Mouse (Mus musculus) embryonic fibroblast, embryonic 13.5 days (primary cell): Measurements from ENCODE around the gene Dnm3. TPM values are rescaled to one million over a fixed set of nuclear protein-coding genes. Genes with fewer than 3 reads are reported as not detected.

Experiments used
- H3K27ac ChIP-seq: 2 replicates; pipeline ENCODE4 v1.5.1; 2012; ENCODE audit warnings: low read length, control low read depth, inconsistent platforms; ENCODE audit not compliant: insufficient read depth
- H3K4me1 ChIP-seq: 2 replicates; pipeline ENCODE4 v1.6.1; 2011; ENCODE audit warnings: low read length; ENCODE audit not compliant: control insufficient read depth, insufficient read depth
- H3K4me3 ChIP-seq: 2 replicates; pipeline ENCODE4 v1.5.1; 2011; ENCODE audit warnings: mild to moderate bottlenecking, control low read depth, low read length; ENCODE audit not compliant: insufficient read depth
- CTCF ChIP-seq: IDR thresholded peaks from 2 replicates; pipeline ENCODE4 v1.5.1; 2011; ENCODE audit warnings: mild to moderate bottlenecking, control low read depth, low read length, moderate library complexity, borderline replicate concordance; ENCODE audit not compliant: insufficient read depth
- POLR2A ChIP-seq: IDR thresholded peaks from 2 replicates; pipeline ENCODE4 v1.6.1; 2011; ENCODE audit warnings: low read depth, mild to moderate bottlenecking, control low read depth, low read length, moderate library complexity
- polyA plus RNA-seq: library from polyadenylated mRNA; stranded (reverse); fragments of >200 nt; gene quantifications from 2 replicates; pipeline ENCODE4 v1.2.4, GENCODE M21; 2011; ENCODE audit warnings: low read depth; ENCODE audit not compliant: missing spikeins, insufficient read length

Dnm3 gene
- polyA plus RNA-seq, 1 experiment: 11.7 TPM

DNA sequence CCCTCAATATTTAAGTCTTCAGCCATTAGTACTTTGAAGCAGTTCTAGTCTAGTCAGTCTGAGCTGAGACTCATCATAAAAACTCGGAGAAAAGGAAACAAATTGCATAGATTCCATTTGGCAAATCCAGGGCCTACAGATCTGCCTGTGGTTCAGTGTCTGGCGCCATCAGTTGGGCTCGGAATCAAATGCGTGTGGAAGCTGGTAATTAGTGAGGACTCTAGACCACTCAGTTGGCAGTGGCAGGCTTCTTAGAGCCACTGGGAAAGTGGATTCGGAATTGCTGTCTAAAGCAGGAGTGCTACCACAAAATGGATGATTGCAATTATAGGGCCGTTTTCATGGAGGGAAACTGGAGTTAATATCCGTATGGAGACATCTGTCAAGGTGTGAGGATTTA lies 425.7 kb downstream of the Dnm3 start:
- peaks cover 7% of the 10 kb centered on the region for H3K4me1 ChIP-seq
- peak overlapping the region; percentile 98 for H3K27ac ChIP-seq

DNA sequence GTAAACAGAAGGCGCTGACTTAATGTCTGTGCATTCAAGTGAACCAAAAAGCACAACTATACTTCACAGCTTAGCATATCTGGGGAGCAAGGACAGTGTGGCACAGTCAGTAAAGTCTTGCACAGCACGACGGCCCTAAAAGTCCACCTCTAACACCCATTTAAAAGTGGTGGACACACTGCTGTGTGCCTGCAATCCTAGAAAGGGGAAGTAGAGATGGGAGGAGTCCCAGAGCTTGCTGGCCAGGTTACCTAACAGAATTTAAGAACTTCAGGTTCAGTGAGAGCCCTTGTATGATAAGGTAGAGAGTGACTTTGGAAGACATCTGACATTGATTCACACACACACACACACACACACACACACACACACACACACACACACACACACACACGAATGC lies 426.1 kb downstream of the Dnm3 start:
- no peak for TF ChIP-seq CTCF
- TF ChIP-seq POLR2A: no peak
- H3K4me3 ChIP-seq: no peak overlapping the region
- H3K27ac ChIP-seq: peak overlapping the region; percentile 98
- peaks cover 7% of the 10 kb centered on the region for H3K4me1 ChIP-seq

More for the DNA sequence above, 425.7 kb downstream of the Dnm3 start:
- no peak overlapping the region for H3K4me3 ChIP-seq
- TF ChIP-seq POLR2A (no peak), CTCF (no peak)

DNA sequence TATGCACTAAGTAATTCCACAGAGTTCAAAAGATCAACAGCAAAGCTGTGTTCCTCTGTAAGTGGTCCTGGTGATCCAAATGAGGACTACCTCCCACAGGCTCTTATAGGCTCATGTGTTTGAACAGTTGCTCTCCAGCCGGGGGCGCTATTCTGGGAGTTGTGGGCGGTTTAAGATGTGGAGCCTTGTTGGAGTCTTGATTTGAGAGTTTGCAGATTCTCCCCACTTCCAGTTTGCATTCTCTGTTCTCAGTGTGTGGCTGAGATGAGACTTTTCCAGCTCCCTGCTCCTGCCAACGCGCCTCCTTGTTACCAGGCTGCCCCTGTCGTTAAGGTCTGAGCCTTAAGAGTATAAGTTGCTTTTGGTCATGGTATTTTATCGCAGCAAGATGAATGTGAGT lies 430.2 kb downstream of the Dnm3 start:
- Histone ChIP-seq H3K27ac (no peak overlapping the region), H3K4me1 (peaks cover 17% of the 10 kb centered on the region), H3K4me3 (no peak overlapping the region)
- no peak for TF ChIP-seq CTCF
- TF ChIP-seq POLR2A: no peak

DNA sequence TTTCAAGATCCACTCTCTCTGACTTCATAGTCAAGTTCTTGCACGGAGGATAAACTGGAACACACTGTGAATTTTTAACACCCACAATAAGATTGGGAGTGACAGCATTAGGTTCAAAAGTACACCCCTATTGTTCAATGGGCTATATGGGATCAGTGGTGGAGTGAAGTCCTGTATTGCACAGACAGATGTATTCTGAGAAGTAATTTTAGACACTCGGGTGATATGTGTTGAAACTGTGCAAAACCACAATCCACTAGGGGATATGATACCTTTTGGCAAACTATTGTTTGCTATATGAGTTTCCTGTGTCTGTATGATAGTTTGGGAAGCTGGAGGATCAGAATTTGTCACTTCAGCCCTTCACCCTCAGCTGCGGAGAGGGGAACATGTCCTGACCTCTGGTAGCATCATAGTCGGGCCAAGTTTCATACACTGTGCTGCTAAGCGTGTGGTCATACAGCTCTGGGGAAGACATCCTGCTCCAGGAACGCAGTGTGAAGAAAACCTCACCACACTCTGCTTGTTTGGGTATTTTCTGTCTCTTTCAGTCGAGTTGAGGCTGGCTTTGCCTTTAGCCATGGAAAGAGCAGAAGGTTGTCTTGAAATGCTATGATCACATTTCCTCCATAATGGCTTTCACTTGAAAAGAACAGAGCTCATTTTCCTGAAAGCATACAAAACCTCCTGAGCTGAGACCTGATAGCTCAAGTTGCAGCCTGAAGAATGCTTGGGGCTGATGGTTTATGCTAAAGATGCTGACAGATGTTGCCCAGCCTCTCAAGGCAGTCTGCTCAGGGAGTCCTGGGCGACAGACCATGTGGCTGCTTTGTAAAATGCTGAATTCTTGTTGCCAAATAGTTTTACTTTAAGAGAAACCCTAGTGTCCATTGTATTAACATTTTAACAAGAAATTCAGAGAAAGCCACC lies 433.8 kb downstream of the Dnm3 start:
- TF ChIP-seq POLR2A (no peak), CTCF (no peak)
- peak overlapping the region; percentile 76 for H3K27ac ChIP-seq
- H3K4me3 ChIP-seq: no peak overlapping the region
- peaks cover 21% of the 10 kb centered on the region for H3K4me1 ChIP-seq

DNA sequence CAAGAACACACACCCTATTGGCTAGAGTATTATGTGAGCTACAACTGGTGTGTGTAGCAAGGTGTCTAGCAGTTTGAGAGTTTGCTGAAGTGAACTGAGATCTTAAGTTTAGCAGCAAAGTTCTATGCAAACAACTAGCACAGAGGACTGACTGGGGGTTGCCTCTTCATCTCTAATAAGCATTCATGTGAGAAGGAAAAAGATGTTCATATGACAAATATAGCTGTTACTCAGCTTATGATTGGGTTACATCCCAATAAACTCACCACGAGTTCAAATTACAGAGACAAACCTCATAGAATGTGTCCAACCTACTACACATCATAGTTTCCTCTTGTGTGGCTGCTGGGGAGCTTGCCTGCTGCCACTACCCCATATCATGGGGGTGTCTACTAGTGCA lies 434.6 kb downstream of the Dnm3 start:
- Histone ChIP-seq H3K4me1 (peaks cover 25% of the 10 kb centered on the region), H3K27ac (peak overlapping the region; percentile 76), H3K4me3 (no peak overlapping the region)
- TF ChIP-seq CTCF (no peak), POLR2A (no peak)

DNA sequence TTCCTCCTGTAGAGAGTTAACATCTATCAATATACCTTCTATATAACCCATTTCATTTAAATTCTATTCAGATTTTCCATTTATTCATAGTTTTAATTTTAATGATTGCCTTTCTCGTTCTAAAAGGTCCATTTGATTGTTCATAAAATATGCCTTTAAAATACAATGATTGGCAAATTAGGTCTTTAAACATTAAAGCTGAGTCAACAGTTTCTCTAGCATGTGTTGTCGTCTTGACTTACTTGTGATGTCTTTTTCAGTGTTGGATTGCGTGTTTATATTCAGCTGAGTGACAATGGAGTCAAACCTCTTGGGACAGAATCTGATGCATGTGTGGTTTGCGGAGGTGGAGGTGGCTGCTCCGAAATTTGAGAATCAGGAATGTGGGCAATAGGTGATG lies 435.4 kb downstream of the Dnm3 start:
- Histone ChIP-seq H3K27ac (peak overlapping the region; percentile 76), H3K4me1 (peaks cover 28% of the 10 kb centered on the region), H3K4me3 (no peak overlapping the region)
- TF ChIP-seq CTCF: no peak
- TF ChIP-seq POLR2A: no peak

DNA sequence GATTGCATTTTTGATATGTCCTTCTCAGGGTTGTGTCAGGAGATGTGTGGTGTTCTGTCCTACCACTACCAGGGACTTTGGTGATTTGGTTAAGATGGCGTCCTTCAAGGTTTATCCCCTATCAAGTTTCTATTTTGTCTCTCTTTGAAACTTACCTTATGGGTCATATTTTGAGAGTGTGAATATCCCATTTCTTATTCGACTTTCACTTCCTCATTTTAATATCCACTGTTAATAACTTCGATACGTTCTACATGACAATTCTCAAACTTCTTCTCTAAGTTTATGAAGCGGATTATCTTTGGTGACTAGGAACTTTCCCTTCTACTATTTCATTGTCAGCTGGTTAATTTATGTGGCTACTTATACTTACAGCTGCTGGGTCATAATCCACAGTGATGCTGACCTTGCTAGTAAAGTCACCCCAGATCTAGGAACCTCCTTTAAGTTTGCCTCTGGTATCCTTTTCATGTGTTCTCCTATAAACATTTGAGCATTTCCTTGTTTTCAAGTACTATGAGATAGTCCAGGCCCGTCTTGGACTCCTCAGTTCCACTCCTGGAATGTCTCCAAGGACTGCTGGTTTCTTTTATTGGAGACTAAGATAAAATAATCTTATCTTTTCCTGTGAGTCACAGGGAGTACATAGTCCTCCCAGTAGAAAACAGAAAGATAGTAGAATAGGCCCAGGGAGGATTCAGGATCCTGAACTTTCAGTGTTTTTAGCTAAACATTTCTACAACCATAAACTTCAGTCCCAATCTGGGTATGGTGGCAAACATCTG lies 437.2 kb downstream of the Dnm3 start:
- Histone ChIP-seq H3K4me3 (no peak overlapping the region), H3K27ac (peak overlapping the region; percentile 99), H3K4me1 (peaks cover 32% of the 10 kb centered on the region)
- TF ChIP-seq POLR2A: peak; percentile 30; the same call in 1 of the 2 replicates
- TF ChIP-seq CTCF: no peak

DNA sequence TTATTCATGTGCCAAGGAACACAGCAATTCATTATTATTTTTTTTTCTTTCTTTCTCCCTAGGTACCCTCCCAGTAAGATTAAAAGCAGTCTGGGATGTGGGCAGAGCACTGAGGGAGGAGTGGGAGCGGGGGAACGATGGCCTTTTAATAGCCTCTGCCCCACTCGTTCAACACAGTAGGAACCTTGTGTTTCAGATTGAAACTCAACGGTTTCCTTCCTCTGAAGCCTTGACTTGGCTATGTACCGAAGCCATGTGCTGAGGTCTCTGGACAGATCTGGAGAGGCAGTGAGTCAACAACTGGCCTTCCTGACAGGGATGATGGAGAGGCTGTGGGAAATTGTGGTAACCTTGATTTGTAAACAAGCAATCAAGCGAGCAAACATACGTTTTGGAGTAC lies 438.0 kb downstream of the Dnm3 start:
- Histone ChIP-seq H3K4me3 (no peak overlapping the region), H3K4me1 (peaks cover 32% of the 10 kb centered on the region), H3K27ac (peak overlapping the region; percentile 99)
- TF ChIP-seq CTCF (no peak), POLR2A (no peak; the same call in none of the 2 replicates)

DNA sequence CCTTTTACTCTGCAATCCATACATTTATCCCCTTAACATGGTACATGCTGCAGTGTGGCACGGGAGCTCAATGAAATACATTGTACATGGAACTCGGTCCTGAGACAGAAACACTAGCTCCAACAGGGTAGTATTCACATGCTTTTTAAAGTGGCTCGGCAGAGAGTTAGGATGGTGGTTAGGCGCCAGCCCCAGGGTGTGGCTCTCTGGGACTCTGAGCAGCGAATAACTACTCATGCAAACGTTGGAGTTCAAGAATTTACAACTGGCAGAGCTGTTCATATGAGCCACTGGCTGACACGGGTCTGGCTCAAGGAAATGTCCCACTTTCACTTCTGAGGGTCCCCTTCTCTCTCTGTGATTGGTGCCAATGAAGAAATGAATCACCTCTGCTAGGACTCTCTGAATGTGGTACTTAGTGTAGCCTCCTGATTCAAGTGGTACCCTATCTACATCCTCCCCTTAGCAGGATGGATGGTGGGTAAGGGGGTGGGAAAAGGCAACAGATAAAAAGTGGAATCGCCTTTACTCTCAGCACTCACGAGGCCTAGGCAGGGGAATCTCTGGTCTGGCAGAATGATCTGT lies 438.7 kb downstream of the Dnm3 start:
- TF ChIP-seq POLR2A (peak; percentile 60), CTCF (no peak)
- H3K4me1 ChIP-seq: peaks cover 26% of the 10 kb centered on the region
- peak overlapping the region; percentile 99 for H3K27ac ChIP-seq
- H3K4me3 ChIP-seq: no peak overlapping the region
